Mouse (Mus musculus) liver, postnatal 0 days (tissue): ENCODE measurements at regions not wholly inside any gene's neighbourhood (a gene's known extent, or its start where the extent isn't known, plus 50 kb on each side); places are given as distances from the start of the nearest gene placed in this dataset.

Source experiments
- ATAC-seq: fragments of 200-750 bp; cut with Nextera tagmentation; 2 replicates; pipeline ENCODE4 v1.8.0; 2017; ENCODE audit warnings: mild to moderate bottlenecking, moderate library complexity
- DNase-seq: peaks from one replicate; pipeline ENCODE4 v3.0.0-alpha.2; 2016
- H3K27ac ChIP-seq: fragments of 300-500 bp; sonication (generic); 2 replicates; pipeline ENCODE4 v1.5.1; 2014; ENCODE audit warnings: antibody characterized with exemption, moderate library complexity, mild to moderate bottlenecking, low read depth
- H3K27me3 ChIP-seq: fragments of 300-500 bp; sonication (generic); 2 replicates; pipeline ENCODE4 v1.6.1; 2014; ENCODE audit warnings: low read length, control low read depth, mixed read lengths; ENCODE audit not compliant: insufficient read depth
- H3K36me3 ChIP-seq: fragments of 300-500 bp; sonication (generic); replicated peaks from 2 replicates; pipeline ENCODE4 v1.6.1; 2014; ENCODE audit warnings: mild to moderate bottlenecking, control low read depth, low read length, moderate library complexity, mixed read lengths; ENCODE audit not compliant: insufficient read depth
- H3K4me1 ChIP-seq: fragments of 300-500 bp; sonication (generic); 2 replicates; pipeline ENCODE4 v1.6.1; 2014; ENCODE audit warnings: antibody characterized with exemption, mild to moderate bottlenecking, control low read depth; ENCODE audit not compliant: insufficient read depth
- H3K4me2 ChIP-seq: fragments of 300-500 bp; sonication (generic); 2 replicates; pipeline ENCODE4 v1.6.1; 2014; ENCODE audit warnings: low read depth, mild to moderate bottlenecking, low read length, moderate library complexity, mixed read lengths
- H3K4me3 ChIP-seq: fragments of 300-500 bp; sonication (generic); 2 replicates; pipeline ENCODE4 v1.5.1; 2014; ENCODE audit warnings: low read depth, low read length
- H3K9ac ChIP-seq: fragments of 300-500 bp; sonication (generic); replicated peaks from 2 replicates; pipeline ENCODE4 v1.6.1; 2014; ENCODE audit warnings: mild to moderate bottlenecking, moderate library complexity
- H3K9me3 ChIP-seq: fragments of 300-500 bp; sonication (generic); 2 replicates; pipeline ENCODE4 v1.6.1; 2016; ENCODE audit warnings: mild to moderate bottlenecking, control low read depth, low read length, mixed read lengths
- CTCF ChIP-seq: sonication (generic); IDR thresholded peaks from 2 replicates; pipeline ENCODE4 v1.5.1; 2016; ENCODE audit warnings: antibody characterized with exemption, low read depth
- EP300 ChIP-seq: IDR thresholded peaks from 2 replicates; pipeline ENCODE4 v1.6.1; 2016; ENCODE audit warnings: antibody characterized with exemption, low read depth, mild to moderate bottlenecking
- WGBS: fragments of 180-500 bp; shearing (Covaris S2); extraction: QIAGEN DNeasy Blood & Tissue Kit; methylation state at CpG from one replicate; pipeline ENCODE4 v1.1.7; 2014; ENCODE audit not compliant: insufficient replicate concordance; 5-methylcytosine and 5-hydroxymethylcytosine counted together

DNA sequence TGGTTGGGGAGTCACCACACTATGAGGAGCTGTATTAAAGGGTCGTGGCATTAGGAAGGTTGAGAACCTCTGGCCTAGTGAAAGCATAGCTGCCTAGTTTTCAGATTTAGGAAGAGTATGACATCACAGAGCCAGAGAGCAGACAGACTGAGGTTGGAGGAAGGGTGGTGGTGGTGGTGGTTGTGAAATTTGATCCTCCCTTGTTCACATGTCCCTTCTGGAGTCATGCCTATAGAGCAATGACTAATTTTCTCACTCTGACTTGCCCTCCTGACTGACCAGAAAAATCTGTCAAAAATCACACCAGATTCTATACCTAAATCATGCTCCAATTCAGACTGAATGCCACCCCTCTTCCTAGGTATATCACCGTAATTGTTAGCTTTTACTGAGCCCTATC is 166.2 kb downstream of the Pah start:
- 67% methylated on average over 2 of the region's 2 CpGs for WGBS
- no peaks in the 10 kb centered on the region for H3K27me3 ChIP-seq
- no peak overlapping the region for H3K4me2 ChIP-seq
- H3K9ac ChIP-seq: no peak overlapping the region
- no peaks in the 10 kb centered on the region for H3K4me1 ChIP-seq
- no peak overlapping the region for H3K27ac ChIP-seq
- H3K4me3 ChIP-seq: no peak overlapping the region
- H3K36me3 ChIP-seq: no peaks in the 10 kb centered on the region
- ATAC-seq: peak; percentile 41; the same call in 1 of the 2 replicates
- TF ChIP-seq CTCF (no peak), EP300 (no peak)
- DNase-seq: no peak
- no peaks in the 10 kb centered on the region for H3K9me3 ChIP-seq

DNA sequence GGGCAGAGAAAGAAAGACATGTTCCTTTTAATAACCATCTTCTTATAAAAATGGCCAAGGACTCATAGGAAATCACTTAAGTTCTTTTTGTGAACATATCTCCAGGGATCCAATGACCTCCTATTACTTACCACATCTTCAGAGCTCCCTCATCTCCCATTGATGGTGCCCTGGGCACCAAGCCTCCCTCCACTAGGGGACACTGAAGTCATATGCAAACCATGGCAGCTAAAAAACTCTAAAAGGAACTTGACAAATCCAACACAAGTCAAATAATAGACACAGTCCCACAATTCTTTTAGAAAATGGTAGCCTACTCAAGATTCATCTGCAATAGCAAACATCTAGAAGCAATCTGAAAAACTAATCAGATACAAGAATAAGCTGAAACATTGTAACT is 167.2 kb upstream of the Igf1 start:
- Histone ChIP-seq H3K4me1 (no peaks in the 10 kb centered on the region), H3K27me3 (no peaks in the 10 kb centered on the region), H3K27ac (no peak overlapping the region), H3K4me3 (no peak overlapping the region), H3K4me2 (no peak overlapping the region), H3K9ac (no peak overlapping the region), H3K9me3 (no peaks in the 10 kb centered on the region), H3K36me3 (no peaks in the 10 kb centered on the region)
- no peak for ATAC-seq
- DNase-seq: peak; percentile 29
- TF ChIP-seq CTCF (peak; percentile 77), EP300 (no peak)

DNA sequence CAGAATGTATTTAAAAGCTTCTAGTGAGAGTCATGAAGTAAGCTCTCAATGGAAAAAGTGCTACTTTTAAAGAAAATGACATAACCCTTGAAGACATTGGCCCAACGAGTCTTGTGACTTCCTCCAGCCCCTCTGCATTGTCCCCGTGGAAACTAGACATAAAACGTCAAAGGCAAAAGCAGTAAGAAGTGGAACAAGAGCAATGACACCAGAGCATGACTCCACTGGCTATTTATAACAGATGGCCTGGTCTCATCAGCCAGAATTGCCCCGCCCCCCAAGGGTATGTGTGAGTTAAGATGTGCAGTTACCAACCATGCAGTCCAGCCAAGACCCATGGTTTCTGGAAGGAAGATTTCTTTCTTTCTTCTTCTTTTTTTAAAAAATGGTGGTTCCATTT is 161.6 kb upstream of the Igf1 start:
- ATAC-seq (no peak), DNase-seq (no peak)
- 49% methylated on average over 4 of the region's 4 CpGs for WGBS
- Histone ChIP-seq H3K4me1 (no peaks in the 10 kb centered on the region), H3K27me3 (no peaks in the 10 kb centered on the region), H3K9ac (no peak overlapping the region), H3K9me3 (no peaks in the 10 kb centered on the region), H3K27ac (no peak overlapping the region), H3K36me3 (no peaks in the 10 kb centered on the region), H3K4me2 (no peak overlapping the region), H3K4me3 (no peak overlapping the region)
- TF ChIP-seq CTCF (no peak), EP300 (no peak)

DNA sequence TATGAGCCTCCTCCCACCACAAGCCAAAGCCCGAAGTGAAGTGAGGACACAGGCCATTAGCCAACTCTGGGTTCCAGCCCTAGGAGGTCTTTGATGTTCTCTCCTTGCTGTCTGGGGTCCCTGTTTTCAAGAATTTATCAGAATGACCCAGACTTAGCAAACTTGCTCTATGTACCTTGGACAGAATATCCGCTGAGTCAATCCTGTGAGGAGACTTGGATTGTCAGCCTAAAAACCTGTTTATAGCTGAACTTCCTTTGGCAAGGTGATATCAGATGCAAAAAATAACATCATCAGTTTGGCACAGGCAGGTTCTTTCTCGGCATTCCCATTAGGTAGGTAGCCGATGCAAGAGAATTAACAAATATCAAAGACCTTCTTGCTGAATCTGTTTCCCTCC is 146.9 kb upstream of the Igf1 start:
- DNase-seq (no peak), ATAC-seq (peak; percentile 30)
- Histone ChIP-seq H3K9ac (no peak overlapping the region), H3K4me3 (no peak overlapping the region), H3K27ac (peak overlapping the region; percentile 80), H3K4me2 (no peak overlapping the region), H3K36me3 (no peaks in the 10 kb centered on the region), H3K9me3 (no peaks in the 10 kb centered on the region), H3K27me3 (no peaks in the 10 kb centered on the region), H3K4me1 (no peaks in the 10 kb centered on the region; the same call in 1 of the 2 replicates)
- 65% methylated on average over 4 of the region's 4 CpGs for WGBS
- TF ChIP-seq CTCF: no peak
- no peak for TF ChIP-seq EP300

DNA sequence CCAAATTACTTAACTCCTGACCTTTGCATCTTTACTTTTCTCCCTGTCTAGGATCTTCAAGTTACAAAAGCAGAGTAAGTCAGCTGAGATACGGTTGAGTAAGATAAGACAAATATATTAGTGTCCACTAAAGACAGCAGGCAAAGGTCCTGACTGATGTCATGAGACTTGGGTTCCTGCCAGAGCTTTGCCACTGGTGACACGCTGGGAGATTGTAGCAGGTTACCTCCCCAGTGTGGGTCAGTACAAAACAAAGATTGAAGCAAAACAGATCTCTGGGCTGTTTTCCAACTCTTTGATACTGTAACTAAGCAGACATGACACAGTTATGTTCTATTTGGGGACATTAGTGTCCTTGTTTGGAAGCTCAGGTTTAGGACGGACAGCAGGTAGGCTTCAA is 146.3 kb upstream of the Igf1 start:
- Histone ChIP-seq H3K9ac (no peak overlapping the region), H3K27me3 (no peaks in the 10 kb centered on the region), H3K4me2 (no peak overlapping the region), H3K36me3 (no peaks in the 10 kb centered on the region), H3K9me3 (no peaks in the 10 kb centered on the region), H3K27ac (peak overlapping the region; percentile 80), H3K4me3 (no peak overlapping the region), H3K4me1 (no peaks in the 10 kb centered on the region; the same call in 1 of the 2 replicates)
- TF ChIP-seq EP300: peak; percentile 64; the same call in 1 of the 2 replicates
- TF ChIP-seq CTCF: no peak
- WGBS: 49% methylated on average over 3 of the region's 3 CpGs
- DNase-seq (peak; percentile 77), ATAC-seq (peak; percentile 98)

DNA sequence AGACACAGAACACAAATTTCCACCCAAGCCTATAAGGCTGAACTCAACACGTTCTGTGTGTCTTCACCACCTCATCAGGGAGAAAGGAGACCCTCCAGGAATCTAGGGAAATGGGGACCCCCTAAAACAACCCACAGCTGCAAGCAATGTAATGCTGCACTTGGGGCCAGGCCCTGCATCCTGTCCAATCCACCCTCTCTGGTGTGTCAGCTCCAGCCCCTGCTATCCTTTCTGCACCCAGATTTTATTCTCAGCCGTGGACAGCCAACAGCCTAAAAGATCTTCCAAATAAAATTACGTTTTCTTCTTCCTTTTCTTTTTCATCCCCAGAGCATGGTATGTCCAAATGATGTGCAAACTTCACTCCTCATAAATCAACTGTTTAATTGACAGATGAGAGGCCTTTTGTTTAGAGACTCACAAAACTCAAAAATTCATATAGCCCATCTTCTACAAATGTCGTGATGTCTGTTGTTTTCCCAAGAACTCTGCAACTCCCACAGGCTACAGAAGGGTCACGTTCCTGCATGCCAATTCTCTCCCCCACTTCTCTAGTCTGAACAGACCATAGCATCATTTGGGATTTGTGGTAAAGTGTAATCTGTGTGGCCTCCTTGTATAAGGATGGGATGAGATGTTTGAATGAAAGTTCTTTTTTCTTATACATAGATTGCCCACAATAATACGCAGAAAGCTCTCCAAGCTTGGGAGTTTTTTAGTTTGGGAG is 142.0 kb upstream of the Igf1 start:
- TF ChIP-seq EP300 (no peak), CTCF (no peak)
- no peak for ATAC-seq
- H3K9ac ChIP-seq: no peak overlapping the region
- no peaks in the 10 kb centered on the region for H3K9me3 ChIP-seq
- no peak overlapping the region for H3K4me3 ChIP-seq
- peaks cover 9% of the 10 kb centered on the region for H3K4me1 ChIP-seq
- no peak overlapping the region for H3K4me2 ChIP-seq
- no peak overlapping the region for H3K27ac ChIP-seq
- H3K27me3 ChIP-seq: no peaks in the 10 kb centered on the region
- 74% methylated on average over 6 of the region's 6 CpGs for WGBS
- DNase-seq: no peak
- no peaks in the 10 kb centered on the region for H3K36me3 ChIP-seq

DNA sequence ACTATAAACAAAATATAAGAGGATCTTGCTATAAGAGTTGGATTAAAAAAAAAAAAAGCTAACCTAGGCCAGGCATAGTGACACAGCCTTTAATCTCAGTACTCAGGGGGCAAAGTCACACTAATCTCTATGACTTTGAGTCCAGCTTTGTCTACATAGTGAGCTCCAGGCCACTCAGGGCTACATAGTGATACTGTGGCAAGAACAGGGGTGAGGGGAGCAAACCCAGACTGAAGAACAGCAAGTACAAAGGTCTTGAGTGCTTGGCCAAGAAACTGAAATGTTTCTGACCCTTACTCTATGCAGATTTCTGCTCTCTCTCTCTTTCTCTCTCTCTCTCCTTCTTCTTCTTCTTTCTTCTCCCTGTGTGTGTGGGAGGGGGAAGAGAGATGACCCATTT is 140.9 kb upstream of the Igf1 start:
- peaks cover 9% of the 10 kb centered on the region for H3K4me1 ChIP-seq
- no peak overlapping the region for H3K4me2 ChIP-seq
- DNase-seq: no peak
- no peak for ATAC-seq
- no peak overlapping the region for H3K27ac ChIP-seq
- TF ChIP-seq EP300: no peak
- TF ChIP-seq CTCF: no peak
- no peaks in the 10 kb centered on the region for H3K27me3 ChIP-seq
- H3K36me3 ChIP-seq: no peaks in the 10 kb centered on the region
- no peak overlapping the region for H3K9ac ChIP-seq
- no peak overlapping the region for H3K4me3 ChIP-seq
- H3K9me3 ChIP-seq: no peaks in the 10 kb centered on the region
